Mouse (Mus musculus): Measurements from ENCODE around the gene Gm49320.

DNA sequence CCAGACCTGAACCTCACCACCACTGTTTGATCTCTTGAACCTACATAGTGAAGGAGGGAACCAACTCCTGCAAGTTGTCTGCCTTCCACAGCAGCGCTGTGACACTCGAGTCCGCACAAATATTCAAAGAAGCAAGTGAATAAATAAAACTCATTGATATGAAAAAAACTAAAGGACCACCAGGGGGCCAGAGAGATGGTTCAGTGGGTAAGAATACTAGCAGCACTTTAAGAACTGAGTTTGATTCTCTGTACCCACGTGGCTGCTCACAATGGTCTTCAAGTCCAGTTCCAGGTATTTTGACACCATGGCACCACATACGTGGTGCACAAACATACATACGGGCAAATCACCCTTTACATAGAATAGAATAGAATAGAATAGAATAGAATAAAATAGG, 27.6 kb upstream of the Gm49320 start:
- TF ChIP-seq CTCF (IDR thresholded peaks at IDR 0.05; ENCODE audit: borderline replicate concordance, control insufficient read depth, extremely low read depth, insufficient read depth, low read length, poor library complexity) (no peak), POLR2A (IDR thresholded peaks at IDR 0.05; ENCODE audit: control insufficient read depth, extremely low read depth, insufficient read depth, low read length, poor library complexity) (no peak)

All from thymus, adult 2 months (tissue).